Mouse (Mus musculus) CH12.LX (cell line): ENCODE data around the gene Bid. TPM values are rescaled to one million over a fixed set of nuclear protein-coding genes. Genes with fewer than 3 reads are reported as not detected.

Experiments used
- polyA plus RNA-seq: library from polyadenylated mRNA; unstranded; fragments of >175 nt; gene quantifications from 2 replicates; pipeline ENCODE4 v1.2.1, GENCODE M21; 2012; ENCODE audit warnings: low read depth; ENCODE audit not compliant: insufficient read length
- total RNA-seq, 2 experiments: library from RNA; depleted of rRNA; stranded (reverse); fragments of 300-350 nt in 1 of 2; fragments of >200 nt in 1 of 2; gene quantifications; 2 replicates each; pipeline ENCODE4 v1.2.3; 2012 to 2014

The Bid gene
- total and polyA plus RNA-seq, 3 experiments: 102 to 148 (median 144) TPM

Other genes starting within 250 kb of the Bid start
- 0.08 and 0.17 TPM in 2 replicates for gene Slc25a18, start 143.3 kb downstream of the Bid start, total RNA-seq (2012; rRNA removed)
- 0.12 and 0.19 TPM in 2 replicates for gene Slc25a18, start 143.3 kb downstream of the Bid start, total RNA-seq (2014; rRNA removed)
- gene Slc25a18, start 143.3 kb downstream of the Bid start, polyA plus RNA-seq: 0.46 and 0.51 TPM in 2 replicates
- gene Atp6v1e1, start 94.1 kb downstream of the Bid start, total RNA-seq (2012; rRNA removed): 76.9 and 83.1 TPM in 2 replicates
- gene Atp6v1e1, start 94.1 kb downstream of the Bid start, total RNA-seq (2014; rRNA removed): 95.2 and 116 TPM in 2 replicates
- 82.2 and 91.6 TPM in 2 replicates for gene Atp6v1e1, start 94.1 kb downstream of the Bid start, polyA plus RNA-seq
- 25.5 and 25.7 TPM in 2 replicates for gene Bcl2l13, start 80.6 kb downstream of the Bid start, total RNA-seq (2012; rRNA removed)
- 35.9 and 46.6 TPM in 2 replicates for gene Bcl2l13, start 80.6 kb downstream of the Bid start, total RNA-seq (2014; rRNA removed)
- 24.6 and 29.5 TPM in 2 replicates for gene Bcl2l13, start 80.6 kb downstream of the Bid start, polyA plus RNA-seq
- gene Mical3, start 214.1 kb upstream of the Bid start, total RNA-seq (2012; rRNA removed): 22.1 and 26.8 TPM in 2 replicates
- 7.9 and 10.2 TPM in 2 replicates for gene Mical3, start 214.1 kb upstream of the Bid start, total RNA-seq (2014; rRNA removed)
- 56.3 and 61.3 TPM in 2 replicates for gene Mical3, start 214.1 kb upstream of the Bid start, polyA plus RNA-seq